Mouse (Mus musculus): ENCODE data around the gene Wars2. TPM values are rescaled to one million over a fixed set of nuclear protein-coding genes. Genes with fewer than 3 reads are reported as not detected.

Wars2 gene
- polyA plus RNA-seq, 1 experiment from 2014 or later, result 2.9 TPM

DNA sequence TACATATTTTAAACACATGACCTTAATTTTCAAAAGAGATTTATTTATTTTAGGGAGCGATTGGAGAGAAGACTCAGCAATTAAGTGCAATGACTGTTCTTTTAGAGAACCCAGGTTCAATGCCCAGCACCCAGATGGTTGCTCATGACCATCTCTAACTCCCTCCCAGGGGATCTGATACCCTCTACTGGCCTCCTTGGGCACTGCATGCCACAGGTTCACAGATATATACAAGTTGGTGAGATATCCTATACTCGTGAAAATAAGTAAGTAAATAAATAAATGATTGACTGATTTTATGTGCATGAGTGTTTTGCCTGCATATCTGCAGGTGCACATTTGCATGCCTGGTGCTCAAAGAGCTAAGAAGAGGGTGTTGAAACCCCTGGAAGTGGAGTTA is 147.4 kb downstream of the Wars2 start:
- H3K4me2 ChIP-seq, result no peak overlapping the region
- no peak overlapping the region for H3K9ac ChIP-seq
- no peaks in the 10 kb centered on the region for H3K4me1 ChIP-seq (replicated peaks)
- WGBS (ENCODE audit: insufficient replicate concordance), result 23% methylated on average over 2 of the region's 2 CpGs
- no peak overlapping the region for H3K4me3 ChIP-seq (replicated peaks)
- no peak overlapping the region for H3K27ac ChIP-seq
- no peaks in the 10 kb centered on the region for H3K27me3 ChIP-seq
- no peaks in the 10 kb centered on the region for H3K9me3 ChIP-seq (replicated peaks)
- no peaks in the 10 kb centered on the region for H3K36me3 ChIP-seq
- DNase-seq (no peak), ATAC-seq (ENCODE audit: low read depth) (no peak)

Small RNAs within 50 kb of the gene (microRNA-seq; reads per million reads assigned to microRNA genes)
- not detected for gene Mir6481

Other genes starting within 250 kb of the Wars2 start
- 2.5 and 2.7 TPM in 2 replicates for gene Hao2, start 247.8 kb upstream of the Wars2 start, polyA plus RNA-seq (2015; fragmentation: Nextera tagmentation; extraction: Ambion mirVana)
- gene Tbx15, start 99.3 kb downstream of the Wars2 start, polyA plus RNA-seq (2015; fragmentation: Nextera tagmentation; extraction: Ambion mirVana), result 0.07 TPM in 2 replicates